Mouse (Mus musculus): ENCODE measurements around the gene Xylt1.

The Xylt1 gene

DNA sequence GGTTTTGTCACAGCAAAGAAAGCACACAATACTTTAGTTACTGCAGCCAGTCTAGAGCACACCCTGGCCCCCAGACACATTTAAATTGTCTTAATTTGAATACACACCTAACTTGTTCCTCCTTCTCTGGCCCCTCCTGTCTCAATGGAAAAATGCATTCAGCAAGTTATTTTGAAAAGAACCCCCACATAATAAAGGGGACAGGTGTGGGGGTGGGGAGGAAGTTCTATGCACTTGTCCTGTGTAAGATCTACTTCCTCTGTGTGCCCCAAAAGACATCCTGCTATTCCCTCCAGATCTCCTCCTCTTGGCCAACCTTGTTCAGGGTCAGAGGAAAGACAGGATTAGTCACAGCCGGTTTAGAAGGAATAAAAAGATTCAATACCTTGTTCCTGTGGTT, 135.0 kb downstream of the Xylt1 start:
- DNase-seq (ENCODE audit: low read depth, low spot score), result no peak

- no peak for DNase-seq (ENCODE audit: low read depth, low spot score)
These were observed 136.1 kb downstream of the Xylt1 start for GRCm38 (mm10) chr7:117516896-117517295.

DNA sequence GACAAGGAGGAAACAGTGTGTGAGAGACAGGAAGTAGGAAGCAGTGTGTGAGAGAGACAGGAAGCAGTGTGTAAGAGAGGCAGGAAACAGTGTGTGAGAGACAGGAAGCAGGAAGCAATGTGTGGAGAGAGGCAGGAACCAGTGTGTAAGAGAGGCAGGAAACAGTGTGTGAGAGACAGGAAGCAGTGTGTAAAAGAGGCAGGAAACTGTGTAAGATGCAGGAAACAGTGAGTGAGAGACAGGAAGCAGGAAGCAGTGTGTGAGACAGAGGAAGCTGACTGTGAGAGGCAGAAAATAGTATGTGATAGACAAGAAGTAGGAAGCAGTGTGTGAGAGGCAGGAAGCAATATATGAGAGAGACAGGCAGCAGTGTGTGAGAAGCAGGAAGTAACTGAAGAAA, 140.6 kb downstream of the Xylt1 start:
- DNase-seq (ENCODE audit: low read depth, low spot score), result no peak

DNA sequence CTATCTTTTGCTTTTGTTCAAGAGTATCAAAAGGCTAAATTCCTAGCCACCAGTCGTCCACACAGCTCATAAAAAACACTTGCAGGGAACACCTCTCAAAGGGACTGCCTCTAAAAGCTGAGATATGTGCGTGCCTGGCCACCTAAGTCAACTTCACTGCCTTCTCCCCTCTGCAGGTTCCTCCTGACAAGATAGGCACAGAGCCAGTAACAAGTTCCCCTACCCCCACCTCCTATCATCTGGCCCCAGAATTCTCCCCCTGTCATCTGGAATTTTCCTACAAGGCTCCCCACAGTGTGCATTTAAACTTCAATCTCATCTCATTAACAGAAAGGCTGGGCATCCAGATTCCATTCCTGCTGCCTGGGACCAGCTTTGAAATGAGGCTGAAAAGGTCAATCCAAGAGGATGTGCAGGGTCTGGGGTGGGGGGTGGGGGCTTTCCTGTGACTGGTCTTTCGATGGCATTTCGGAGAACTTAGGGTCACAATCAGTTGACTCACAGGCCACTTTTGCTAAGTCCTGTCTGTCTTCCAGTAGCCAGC, 141.4 kb downstream of the Xylt1 start:
- no peak for DNase-seq (ENCODE audit: low read depth, low spot score)

DNA sequence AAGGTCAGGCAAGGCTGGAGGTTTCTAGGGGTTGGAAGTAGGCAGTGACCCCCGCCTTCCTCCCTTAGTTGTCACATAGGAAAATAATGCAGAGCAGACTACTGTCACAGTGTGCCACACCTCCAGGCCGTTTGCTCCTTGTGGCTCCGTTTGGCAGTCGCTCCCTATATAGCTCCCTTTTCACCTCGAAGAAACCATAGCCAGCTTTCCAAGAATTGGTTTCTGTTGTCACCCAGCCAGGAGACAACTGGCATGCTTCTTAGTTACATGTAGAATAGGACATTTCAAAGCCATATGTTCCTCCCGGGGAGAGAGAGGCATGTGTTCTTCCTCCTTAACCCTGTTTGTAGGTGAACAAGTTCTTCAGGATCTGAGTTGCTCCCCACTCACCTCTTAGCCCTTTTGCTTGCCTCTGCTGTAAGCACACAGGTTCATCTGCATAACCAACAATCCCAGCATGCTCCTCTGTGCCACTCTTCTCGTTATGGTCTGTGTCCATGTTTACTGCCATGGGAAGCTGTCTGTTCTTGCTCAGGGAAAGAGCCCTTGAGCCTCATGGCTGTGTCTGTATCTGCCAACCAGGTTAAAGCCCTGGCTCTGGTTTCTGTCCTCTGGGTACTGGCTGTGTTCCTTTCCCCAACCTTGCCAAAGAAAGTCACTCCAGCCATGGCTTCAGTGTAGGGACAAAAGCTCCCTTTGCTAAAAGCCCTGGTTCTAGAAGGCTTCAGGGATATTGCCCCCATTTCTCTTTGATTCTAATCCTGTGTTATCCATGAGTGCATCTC, 143.8 kb downstream of the Xylt1 start:
- DNase-seq (ENCODE audit: low read depth, low spot score), result no peak

DNA sequence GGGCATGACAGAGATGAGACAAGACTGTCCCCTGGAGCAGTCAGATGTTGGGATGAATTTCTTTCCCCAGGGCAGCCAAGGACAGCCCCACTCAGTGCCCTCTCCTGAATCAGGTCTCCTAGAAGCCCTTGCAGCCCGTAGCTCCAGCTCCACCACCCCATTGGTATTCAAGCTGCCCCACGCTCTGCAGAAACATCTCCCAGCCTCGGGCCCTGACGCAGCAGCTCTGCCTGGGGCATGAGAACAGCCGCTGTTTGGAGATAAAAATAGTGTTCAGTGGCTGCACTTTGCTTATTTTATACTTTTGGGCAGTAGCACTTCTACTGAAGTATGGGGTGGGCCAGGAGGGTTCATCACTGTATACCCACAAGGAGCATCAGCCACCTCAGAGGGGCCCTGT, 144.9 kb downstream of the Xylt1 start:
- no peak for DNase-seq (ENCODE audit: low read depth, low spot score)

GRCm38 (mm10) chr7:117526570-117526969, 145.8 kb downstream of the Xylt1 start:
- no peak for DNase-seq (ENCODE audit: low read depth, low spot score)

GRCm38 (mm10) chr7:117529787-117530655, 149.2 kb downstream of the Xylt1 start:
- DNase-seq (ENCODE audit: low read depth, low spot score), result no peak

- DNase-seq (ENCODE audit: low read depth, low spot score), result no peak
These were observed 151.9 kb downstream of the Xylt1 start for GRCm38 (mm10) chr7:117532651-117533050.

- DNase-seq (ENCODE audit: low read depth, low spot score), result no peak
These were observed 152.4 kb downstream of the Xylt1 start for GRCm38 (mm10) chr7:117533164-117533563.

DNA sequence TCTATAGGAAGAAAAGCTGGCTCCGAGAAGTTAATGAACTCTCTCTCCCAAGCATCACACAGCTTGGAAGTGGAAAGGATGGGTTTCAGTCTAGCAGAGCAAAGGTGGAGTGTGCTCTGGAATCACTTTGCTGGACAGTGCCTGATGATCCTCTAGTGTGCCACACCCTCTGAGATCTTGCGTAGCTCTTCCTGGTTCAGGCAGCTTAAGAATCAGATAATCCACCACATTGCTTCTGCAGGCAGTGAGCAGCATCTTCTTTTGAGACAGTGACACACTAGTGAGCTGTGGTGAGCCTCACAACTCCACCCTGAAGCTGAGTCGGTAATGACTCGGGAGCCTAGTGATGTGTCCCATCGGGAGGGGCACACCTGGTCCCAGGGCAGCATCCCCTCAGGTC, 159.2 kb downstream of the Xylt1 start:
- DNase-seq (ENCODE audit: low read depth, low spot score), result no peak

- DNase-seq (ENCODE audit: low read depth, low spot score), result no peak
These were observed 159.6 kb downstream of the Xylt1 start for GRCm38 (mm10) chr7:117540413-117540812.

DNA sequence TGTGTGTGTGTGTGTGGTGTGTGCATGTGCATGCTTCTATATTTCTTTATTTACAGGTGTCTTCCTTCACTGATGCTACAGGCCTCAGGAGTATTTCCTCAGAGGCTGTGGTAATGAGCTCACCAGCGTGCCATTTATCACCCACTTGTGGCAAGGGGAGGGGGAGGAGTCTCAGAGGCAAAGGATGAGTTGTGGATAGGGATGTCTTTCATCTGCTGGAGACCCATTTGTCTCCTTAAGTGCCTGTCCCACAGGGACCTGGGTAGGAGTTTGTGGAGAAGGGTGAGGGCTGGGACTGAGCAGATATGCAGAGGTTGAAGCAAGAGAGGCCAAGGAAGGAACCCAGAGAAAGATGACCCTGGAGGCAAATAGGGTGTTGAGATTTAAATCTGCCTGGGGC, 160.3 kb downstream of the Xylt1 start:
- DNase-seq (ENCODE audit: low read depth, low spot score), result no peak

DNA sequence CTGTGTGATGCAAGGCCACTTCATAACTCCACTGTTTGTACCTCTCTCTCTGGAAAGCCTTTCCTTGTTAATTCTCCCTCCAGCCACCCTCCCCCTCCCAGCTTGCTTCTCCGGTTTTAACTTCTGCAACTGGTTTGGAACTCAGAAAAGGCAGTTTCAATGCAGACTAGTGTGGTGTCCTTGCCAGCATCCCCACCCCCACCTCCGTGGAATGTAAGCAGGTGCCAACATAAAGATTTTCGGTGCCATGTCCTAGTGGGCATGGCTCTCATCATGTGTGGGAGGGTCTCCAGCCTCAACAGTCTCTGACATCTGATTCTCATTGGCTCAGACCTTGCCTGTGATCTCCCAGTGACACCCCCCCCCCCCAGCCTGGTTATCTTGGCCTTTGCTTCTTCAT, 160.9 kb downstream of the Xylt1 start:
- no peak for DNase-seq (ENCODE audit: low read depth, low spot score)

- DNase-seq (ENCODE audit: low read depth, low spot score), result no peak
These were observed 162.3 kb downstream of the Xylt1 start for GRCm38 (mm10) chr7:117543041-117543440.

GRCm38 (mm10) chr7:117544126-117544525, 163.3 kb downstream of the Xylt1 start:
- no peak for DNase-seq (ENCODE audit: low read depth, low spot score)

GRCm38 (mm10) chr7:117548301-117548700, 167.5 kb downstream of the Xylt1 start:
- DNase-seq (ENCODE audit: low read depth, low spot score), result no peak

DNA sequence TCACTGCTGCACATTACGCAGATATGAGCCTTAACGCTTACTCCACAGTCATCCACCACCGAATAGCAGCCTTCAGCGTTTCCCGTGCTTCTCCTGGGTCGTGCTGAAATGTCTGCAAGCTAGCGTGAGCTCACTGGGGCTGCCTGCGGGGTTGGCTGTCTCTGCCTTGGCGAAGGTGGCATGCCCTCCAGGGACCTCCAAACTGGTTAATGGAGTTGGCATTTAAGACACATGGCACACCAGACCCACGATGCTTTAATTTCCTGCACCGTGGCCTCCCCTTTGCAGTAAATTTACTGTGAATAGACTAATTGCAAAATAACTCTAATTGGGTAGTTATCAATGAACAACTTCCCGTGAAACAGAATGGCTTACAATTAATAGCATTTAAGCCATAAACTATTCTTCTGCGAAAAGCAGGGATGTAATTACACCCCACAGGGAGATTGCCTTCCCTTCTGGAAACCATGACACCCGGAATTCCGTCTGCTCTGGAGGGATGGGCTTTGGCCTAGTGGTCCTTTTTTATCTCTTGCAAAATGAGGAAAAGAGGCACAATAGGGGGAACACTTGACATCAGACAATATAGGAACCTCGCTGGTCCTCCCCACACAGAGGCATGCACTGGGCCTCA, 170.3 kb downstream of the Xylt1 start:
- no peak for DNase-seq (ENCODE audit: low read depth, low spot score)

DNA sequence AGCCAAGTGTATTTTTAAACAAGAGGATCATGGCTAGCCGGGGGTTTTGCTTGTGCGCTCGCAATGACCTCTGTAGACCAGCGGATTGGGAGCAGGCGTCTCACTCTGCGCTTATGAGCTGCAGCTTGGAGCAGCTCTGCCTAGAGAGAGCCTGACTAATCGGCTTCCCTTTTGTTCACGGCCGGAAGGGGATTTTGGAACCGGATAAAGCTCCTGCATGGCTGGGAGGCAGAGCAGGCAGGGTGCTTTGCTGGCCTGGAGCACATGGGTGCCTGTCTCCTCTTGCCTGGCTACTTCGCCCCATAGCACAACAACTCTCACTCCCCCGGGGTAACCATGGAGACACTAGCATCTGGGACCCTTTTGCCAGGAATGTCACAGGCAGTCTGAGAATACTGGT, 172.4 kb downstream of the Xylt1 start:
- no peak for DNase-seq (ENCODE audit: low read depth, low spot score)

DNA sequence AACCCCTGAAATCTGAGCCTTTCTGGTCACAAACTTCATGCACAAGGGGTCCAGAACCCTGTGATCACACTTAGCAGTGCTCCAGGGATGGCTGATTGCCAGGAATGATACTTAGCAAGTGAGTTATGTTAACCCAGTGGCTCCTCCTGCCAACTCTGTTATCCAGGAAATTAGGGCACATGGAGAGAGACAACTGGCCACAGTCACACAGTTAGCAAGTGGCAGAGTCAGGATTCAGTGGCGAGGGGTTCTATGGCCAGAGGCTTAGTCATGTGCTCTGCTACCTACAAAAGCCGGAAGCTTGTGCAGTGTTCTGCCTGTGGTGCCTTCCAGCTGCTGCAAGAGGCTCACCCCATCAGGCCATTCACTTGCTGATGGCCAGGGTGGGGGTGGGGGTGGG, 175.0 kb downstream of the Xylt1 start:
- DNase-seq (ENCODE audit: low read depth, low spot score), result no peak

- DNase-seq (ENCODE audit: low read depth, low spot score), result no peak
These were observed 177.4 kb downstream of the Xylt1 start for GRCm38 (mm10) chr7:117558166-117558565.

- no peak for DNase-seq (ENCODE audit: low read depth, low spot score)
These were observed 178.3 kb downstream of the Xylt1 start for GRCm38 (mm10) chr7:117559051-117559450.

All from embryo, embryonic 11.5 days (tissue).